Mouse (Mus musculus): ENCODE results near the gene Abcc12. TPM values are rescaled to one million over a fixed set of nuclear protein-coding genes. Genes with fewer than 3 reads are reported as not detected.

Abcc12 gene
- polyA plus RNA-seq, 1 experiment from 2014 or later = not detected

GRCm38 (mm10) chr8:86578076-86578475 lies 2.4 kb downstream of the Abcc12 start:
- Histone ChIP-seq H3K36me3 (replicated peaks; ENCODE audit: control insufficient read depth, insufficient read depth, low read depth, low read length) (no peaks in the 10 kb centered on the region), H3K4me2 (ENCODE audit: low read depth, low read length) (no peak overlapping the region), H3K27me3 (ENCODE audit: control insufficient read depth, insufficient read depth, low read length) (no peaks in the 10 kb centered on the region), H3K9me3 (replicated peaks; ENCODE audit: control insufficient read depth, low read length) (no peaks in the 10 kb centered on the region), H3K9ac (replicated peaks; ENCODE audit: low read length) (no peak overlapping the region), H3K27ac (replicated peaks; ENCODE audit: low read depth, low read length) (no peak overlapping the region), H3K4me3 (ENCODE audit: low read depth, low read length) (no peak overlapping the region), H3K4me1 (ENCODE audit: control insufficient read depth, insufficient read depth, low read length) (no peaks in the 10 kb centered on the region)
- DNase-seq (ENCODE audit: low spot score) (no peak), ATAC-seq (replicated peaks; ENCODE audit: insufficient number of reproducible peaks, low FRiP score, low TSS enrichment, low read depth) (no peak)
- 37% methylated on average over 9 of the region's 9 CpGs for WGBS

DNA sequence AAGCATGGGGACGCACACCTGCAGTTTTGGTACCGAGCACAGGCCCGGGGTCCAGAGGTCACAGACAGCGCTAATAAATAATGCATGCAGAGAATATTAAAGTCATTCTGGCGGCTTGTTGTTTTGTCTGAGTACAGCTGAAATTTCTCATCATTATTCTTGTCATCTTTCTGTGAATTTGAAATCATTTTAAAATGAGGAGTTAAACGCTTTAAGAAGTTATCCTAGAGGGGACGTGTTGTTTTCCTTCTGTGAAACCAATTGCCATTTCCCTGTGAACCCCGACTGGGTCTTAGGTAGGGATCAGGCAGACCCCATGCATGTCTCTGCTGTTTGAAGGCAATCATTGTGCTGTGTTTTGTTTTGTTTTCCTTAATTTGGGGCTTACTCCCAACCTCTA lies 2.9 kb downstream of the Abcc12 start:
- DNase-seq (ENCODE audit: low spot score) (no peak), ATAC-seq (replicated peaks; ENCODE audit: insufficient number of reproducible peaks, low FRiP score, low TSS enrichment, low read depth) (no peak)
- no peak overlapping the region for H3K4me2 ChIP-seq (ENCODE audit: low read depth, low read length)
- 77% methylated on average over 8 of the region's 8 CpGs for WGBS
- no peak overlapping the region for H3K4me3 ChIP-seq (ENCODE audit: low read depth, low read length)
- H3K9me3 ChIP-seq (replicated peaks; ENCODE audit: control insufficient read depth, low read length) = no peaks in the 10 kb centered on the region
- no peaks in the 10 kb centered on the region for H3K27me3 ChIP-seq (ENCODE audit: control insufficient read depth, insufficient read depth, low read length)
- H3K9ac ChIP-seq (replicated peaks; ENCODE audit: low read length) = no peak overlapping the region
- no peaks in the 10 kb centered on the region for H3K36me3 ChIP-seq (replicated peaks; ENCODE audit: control insufficient read depth, insufficient read depth, low read depth, low read length)
- H3K27ac ChIP-seq (replicated peaks; ENCODE audit: low read depth, low read length) = no peak overlapping the region
- no peaks in the 10 kb centered on the region for H3K4me1 ChIP-seq (ENCODE audit: control insufficient read depth, insufficient read depth, low read length)

- Histone ChIP-seq H3K27me3 (ENCODE audit: control insufficient read depth, insufficient read depth, low read length) (no peaks in the 10 kb centered on the region), H3K36me3 (replicated peaks; ENCODE audit: control insufficient read depth, insufficient read depth, low read depth, low read length) (no peaks in the 10 kb centered on the region), H3K4me1 (ENCODE audit: control insufficient read depth, insufficient read depth, low read length) (no peaks in the 10 kb centered on the region), H3K4me2 (ENCODE audit: low read depth, low read length) (no peak overlapping the region), H3K9me3 (replicated peaks; ENCODE audit: control insufficient read depth, low read length) (no peaks in the 10 kb centered on the region), H3K27ac (replicated peaks; ENCODE audit: low read depth, low read length) (no peak overlapping the region), H3K4me3 (ENCODE audit: low read depth, low read length) (no peak overlapping the region), H3K9ac (replicated peaks; ENCODE audit: low read length) (no peak overlapping the region)
- no peak for ATAC-seq (replicated peaks; ENCODE audit: insufficient number of reproducible peaks, low FRiP score, low TSS enrichment, low read depth)
- DNase-seq (ENCODE audit: low spot score) = no peak
- WGBS = 89% methylated on average over 9 of the region's 9 CpGs
These were observed 16.8 kb downstream of the Abcc12 start for GRCm38 (mm10) chr8:86563674-86564073.

- Histone ChIP-seq H3K36me3 (replicated peaks; ENCODE audit: control insufficient read depth, insufficient read depth, low read depth, low read length) (no peaks in the 10 kb centered on the region), H3K27ac (replicated peaks; ENCODE audit: low read depth, low read length) (no peak overlapping the region), H3K9ac (replicated peaks; ENCODE audit: low read length) (no peak overlapping the region), H3K4me1 (ENCODE audit: control insufficient read depth, insufficient read depth, low read length) (no peaks in the 10 kb centered on the region), H3K4me3 (ENCODE audit: low read depth, low read length) (no peak overlapping the region), H3K27me3 (ENCODE audit: control insufficient read depth, insufficient read depth, low read length) (no peaks in the 10 kb centered on the region), H3K4me2 (ENCODE audit: low read depth, low read length) (no peak overlapping the region), H3K9me3 (replicated peaks; ENCODE audit: control insufficient read depth, low read length) (no peaks in the 10 kb centered on the region)
- ATAC-seq (replicated peaks; ENCODE audit: insufficient number of reproducible peaks, low FRiP score, low TSS enrichment, low read depth) (no peak), DNase-seq (ENCODE audit: low spot score) (no peak)
- WGBS = 50% methylated on average over 1 of the region's 1 CpGs
These were observed 18.7 kb downstream of the Abcc12 start for GRCm38 (mm10) chr8:86561737-86562136.

- DNase-seq (ENCODE audit: low spot score) = no peak
- no peaks in the 10 kb centered on the region for H3K27me3 ChIP-seq (ENCODE audit: control insufficient read depth, insufficient read depth, low read length)
- no peaks in the 10 kb centered on the region for H3K4me1 ChIP-seq (ENCODE audit: control insufficient read depth, insufficient read depth, low read length)
- no peaks in the 10 kb centered on the region for H3K9me3 ChIP-seq (replicated peaks; ENCODE audit: control insufficient read depth, low read length)
- 88% methylated on average over 10 of the region's 10 CpGs for WGBS
- H3K36me3 ChIP-seq (replicated peaks; ENCODE audit: control insufficient read depth, insufficient read depth, low read depth, low read length) = no peaks in the 10 kb centered on the region
- ATAC-seq (replicated peaks; ENCODE audit: insufficient number of reproducible peaks, low FRiP score, low TSS enrichment, low read depth) = no peak
- no peak overlapping the region for H3K4me2 ChIP-seq (ENCODE audit: low read depth, low read length)
- H3K9ac ChIP-seq (replicated peaks; ENCODE audit: low read length) = no peak overlapping the region
- H3K27ac ChIP-seq (replicated peaks; ENCODE audit: low read depth, low read length) = no peak overlapping the region
- no peak overlapping the region for H3K4me3 ChIP-seq (ENCODE audit: low read depth, low read length)
These were observed 19.8 kb downstream of the Abcc12 start for GRCm38 (mm10) chr8:86560688-86561065.

- Histone ChIP-seq H3K9me3 (replicated peaks; ENCODE audit: control insufficient read depth, low read length) (no peaks in the 10 kb centered on the region), H3K4me1 (ENCODE audit: control insufficient read depth, insufficient read depth, low read length) (no peaks in the 10 kb centered on the region), H3K27me3 (ENCODE audit: control insufficient read depth, insufficient read depth, low read length) (no peaks in the 10 kb centered on the region), H3K36me3 (replicated peaks; ENCODE audit: control insufficient read depth, insufficient read depth, low read depth, low read length) (no peaks in the 10 kb centered on the region), H3K9ac (replicated peaks; ENCODE audit: low read length) (no peak overlapping the region), H3K4me2 (ENCODE audit: low read depth, low read length) (no peak overlapping the region), H3K4me3 (ENCODE audit: low read depth, low read length) (no peak overlapping the region), H3K27ac (replicated peaks; ENCODE audit: low read depth, low read length) (no peak overlapping the region)
- ATAC-seq (replicated peaks; ENCODE audit: insufficient number of reproducible peaks, low FRiP score, low TSS enrichment, low read depth) (no peak), DNase-seq (ENCODE audit: low spot score) (no peak)
- WGBS = 92% methylated on average over 15 of the region's 15 CpGs
These were observed 20.4 kb downstream of the Abcc12 start for GRCm38 (mm10) chr8:86559947-86560687.

- 81% methylated on average over 15 of the region's 15 CpGs for WGBS
- Histone ChIP-seq H3K27me3 (ENCODE audit: control insufficient read depth, insufficient read depth, low read length) (no peaks in the 10 kb centered on the region), H3K9ac (replicated peaks; ENCODE audit: low read length) (no peak overlapping the region), H3K4me3 (ENCODE audit: low read depth, low read length) (no peak overlapping the region), H3K4me2 (ENCODE audit: low read depth, low read length) (no peak overlapping the region), H3K9me3 (replicated peaks; ENCODE audit: control insufficient read depth, low read length) (no peaks in the 10 kb centered on the region), H3K36me3 (replicated peaks; ENCODE audit: control insufficient read depth, insufficient read depth, low read depth, low read length) (no peaks in the 10 kb centered on the region), H3K4me1 (ENCODE audit: control insufficient read depth, insufficient read depth, low read length) (no peaks in the 10 kb centered on the region), H3K27ac (replicated peaks; ENCODE audit: low read depth, low read length) (no peak overlapping the region)
- no peak for ATAC-seq (replicated peaks; ENCODE audit: insufficient number of reproducible peaks, low FRiP score, low TSS enrichment, low read depth)
- DNase-seq (ENCODE audit: low spot score) = no peak
These were observed 23.1 kb downstream of the Abcc12 start for GRCm38 (mm10) chr8:86557186-86558045.

DNA sequence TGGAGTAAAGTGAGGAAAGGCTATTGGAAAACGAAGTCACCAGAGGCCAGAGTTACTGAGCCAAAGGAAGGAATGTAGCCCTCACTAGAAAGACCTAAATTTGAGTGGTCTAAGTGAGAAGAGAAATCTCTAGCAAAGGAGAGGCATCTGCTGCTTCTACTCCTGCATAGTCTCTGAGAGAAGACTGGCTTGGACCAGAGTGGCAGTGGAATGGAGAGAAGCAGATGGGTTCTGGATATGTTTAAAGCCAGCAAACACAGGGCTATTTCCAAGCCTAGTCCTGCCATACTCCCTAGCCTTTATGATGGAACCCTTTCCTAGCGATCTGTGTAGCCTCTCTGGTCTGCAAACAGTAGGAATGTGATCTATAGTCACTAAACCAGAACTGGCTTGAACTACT lies 24.9 kb downstream of the Abcc12 start:
- H3K9ac ChIP-seq (replicated peaks; ENCODE audit: low read length) = no peak overlapping the region
- H3K4me3 ChIP-seq (ENCODE audit: low read depth, low read length) = no peak overlapping the region
- H3K4me1 ChIP-seq (ENCODE audit: control insufficient read depth, insufficient read depth, low read length) = no peaks in the 10 kb centered on the region
- H3K9me3 ChIP-seq (replicated peaks; ENCODE audit: control insufficient read depth, low read length) = no peaks in the 10 kb centered on the region
- no peak overlapping the region for H3K4me2 ChIP-seq (ENCODE audit: low read depth, low read length)
- DNase-seq (ENCODE audit: low spot score) (no peak), ATAC-seq (replicated peaks; ENCODE audit: insufficient number of reproducible peaks, low FRiP score, low TSS enrichment, low read depth) (no peak)
- WGBS = 83% methylated on average over 2 of the region's 2 CpGs
- no peak overlapping the region for H3K27ac ChIP-seq (replicated peaks; ENCODE audit: low read depth, low read length)
- no peaks in the 10 kb centered on the region for H3K36me3 ChIP-seq (replicated peaks; ENCODE audit: control insufficient read depth, insufficient read depth, low read depth, low read length)
- H3K27me3 ChIP-seq (ENCODE audit: control insufficient read depth, insufficient read depth, low read length) = no peaks in the 10 kb centered on the region

Data from embryonic facial prominence, embryonic 11.5 days (tissue).